Comparison of ENCODE assay signal across 44 mouse cellular contexts in genomic region chr17:53854992-53855391, GRCm38 (mm10). TPM values are rescaled to one million over a fixed set of nuclear protein-coding genes. Genes with fewer than 3 reads are reported as not detected.
"Had no signal": no experiment of that assay in that cellular context is flagged by ENCODE, and none has a peak within 500 bp of the region (broad histone marks: within the 10 kb centered on the region; RNA-seq: fewer than 3 reads in every experiment).

No protein-coding gene starts in this region.

- DNase-seq: heart, postnatal 10 days; heart, postnatal 14 days; heart, postnatal 36 days; heart, postnatal 4 days; kidney, adult 11 months; kidney, adult 18-20 months; kidney, adult 2 months; kidney, adult 8-10 months; kidney, adult 9 months; kidney, postnatal 10 days; kidney, postnatal 14 days; kidney, postnatal 25 days; kidney, postnatal 36 days; kidney, postnatal 4 days; layer of hippocampus, adult 9-11 months; layer of hippocampus, postnatal 36 days had no signal

- H3K4me1 ChIP-seq: heart, embryonic 10.5 days; heart, embryonic 12.5 days; heart, embryonic 13.5 days; heart, embryonic 15.5 days; hindbrain, embryonic 10.5 days; hindbrain, embryonic 12.5 days; hindbrain, embryonic 13.5 days; hindbrain, embryonic 15.5 days; intestine, embryonic 15.5 days; kidney, embryonic 15.5 days had no signal

- H3K27me3 ChIP-seq: heart, embryonic 12.5 days; heart, embryonic 13.5 days; heart, embryonic 15.5 days; hindbrain, embryonic 12.5 days; hindbrain, embryonic 13.5 days; hindbrain, embryonic 15.5 days; intestine, embryonic 15.5 days; kidney, embryonic 15.5 days had no signal

- ATAC-seq: hindbrain, embryonic 16.5 days; hindbrain, postnatal 0 days; inflammation-experienced regulatory T-cells, adult 6 months; intestine, embryonic 15.5 days; intestine, embryonic 16.5 days; intestine, postnatal 0 days had no signal

- H3K9me3 ChIP-seq: heart, embryonic 10.5 days; heart, embryonic 12.5 days; heart, embryonic 15.5 days; hindbrain, embryonic 10.5 days; hindbrain, embryonic 12.5 days; hindbrain, embryonic 13.5 days; hindbrain, embryonic 15.5 days; intestine, embryonic 15.5 days; kidney, embryonic 15.5 days had no signal

- H3K4me3 ChIP-seq: heart, embryonic 10.5 days; heart, embryonic 12.5 days; heart, embryonic 13.5 days; heart, embryonic 15.5 days; hindbrain, embryonic 10.5 days; hindbrain, embryonic 12.5 days; hindbrain, embryonic 13.5 days; hindbrain, embryonic 15.5 days; intestine, embryonic 15.5 days; kidney, embryonic 15.5 days; layer of hippocampus, adult 2 months; left cerebral cortex, adult 2 months had no signal

- H3K4me2 ChIP-seq: heart, embryonic 11.5 days; heart, embryonic 12.5 days; heart, embryonic 13.5 days; heart, embryonic 15.5 days; hindbrain, embryonic 12.5 days; hindbrain, embryonic 13.5 days; hindbrain, embryonic 14.5 days; hindbrain, embryonic 15.5 days; intestine, embryonic 15.5 days; kidney, embryonic 15.5 days had no signal

- H3K9ac ChIP-seq: heart, embryonic 12.5 days; heart, embryonic 13.5 days; heart, embryonic 15.5 days; hindbrain, embryonic 12.5 days; hindbrain, embryonic 13.5 days; hindbrain, embryonic 14.5 days; hindbrain, embryonic 15.5 days; intestine, embryonic 15.5 days; kidney, embryonic 15.5 days had no signal

- H3K27ac ChIP-seq: heart, embryonic 10.5 days; heart, embryonic 13.5 days; heart, embryonic 15.5 days; hindbrain, embryonic 10.5 days; hindbrain, embryonic 12.5 days; hindbrain, embryonic 13.5 days; hindbrain, embryonic 14.5 days; hindbrain, embryonic 15.5 days; hindbrain, postnatal 0 days; intestine, embryonic 15.5 days; kidney, embryonic 15.5 days; kidney, postnatal 0 days; layer of hippocampus, adult 2 months; left cerebral cortex, adult 2 months had no signal

- H3K36me3 ChIP-seq: heart, embryonic 10.5 days; heart, embryonic 12.5 days; heart, embryonic 13.5 days; heart, embryonic 15.5 days; hindbrain, embryonic 10.5 days; hindbrain, embryonic 12.5 days; hindbrain, embryonic 13.5 days; hindbrain, embryonic 15.5 days; intestine, embryonic 15.5 days; kidney, embryonic 15.5 days had no signal

RNA-seq across cellular contexts. Expression of gene Sult1c2, which starts 8.9 kb away (rescaled TPM):
- total RNA-seq: heart, postnatal 10 days; heart, postnatal 36 days; heart, postnatal 4 days; hematopoietic stem cell, adult 5-6 weeks; hindbrain, postnatal 0 days; layer of hippocampus, adult 18-20 months; layer of hippocampus, adult 2 months; layer of hippocampus, postnatal 10 days; layer of hippocampus, postnatal 25 days; layer of hippocampus, postnatal 36 days; left cerebral cortex, adult 18-20 months; left cerebral cortex, adult 2 months had no signal
- polyA plus RNA-seq: heart, embryonic 10.5 days; heart, embryonic 11.5 days; heart, embryonic 12.5 days; heart, embryonic 13.5 days; heart, embryonic 14.5 days; heart, embryonic 15.5 days; heart, postnatal 0 days; hindbrain, embryonic 10.5 days; hindbrain, embryonic 11.5 days; hindbrain, embryonic 12.5 days; hindbrain, embryonic 13.5 days; hindbrain, embryonic 14.5 days; hindbrain, embryonic 15.5 days; hindbrain, embryonic 16.5 days; hindbrain, postnatal 0 days; inflammation-experienced regulatory T-cells, adult 6 months had no signal
